ENCODE assay signal across 18 mouse cellular contexts in the genomic region with DNA sequence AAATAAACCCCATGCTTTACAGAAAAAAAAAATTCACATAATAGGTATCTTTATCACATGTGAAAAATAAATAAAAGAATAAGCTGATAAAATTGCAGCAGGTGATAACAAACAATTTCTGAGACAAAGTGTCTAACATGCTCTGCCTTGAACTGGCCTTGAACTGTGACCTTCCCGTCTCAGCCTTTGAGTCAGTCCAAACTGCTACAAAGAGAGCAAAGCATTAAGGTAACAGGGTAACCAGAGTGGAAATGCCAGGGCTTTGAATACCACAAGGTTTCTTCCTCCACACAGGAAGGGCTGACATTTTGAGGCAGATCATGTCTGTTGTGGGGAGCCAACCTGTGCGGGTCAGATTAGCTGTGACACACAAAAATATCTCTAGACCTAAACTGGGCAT. TPM values are rescaled to one million over a fixed set of nuclear protein-coding genes. Genes with fewer than 3 reads are reported as not detected.
DNase-seq lines count a peak whose midpoint lies in the region; ATAC-seq and TF ChIP-seq lines count a peak whose summit lies in the region.
"Had no signal": no experiment of that assay in that cellular context is flagged by ENCODE, and none has a peak within 500 bp of the region (broad histone marks: within the 10 kb centered on the region; RNA-seq: fewer than 3 reads in every experiment).

No protein-coding gene starts in this region.

- intact Hi-C loops in gastrocnemius, adult 2 months (cut with DNase I): loop anchor here (5.0 kb wide), 1 partner anchor 72 kb away; no protein-coding TSS in a partner anchor
- intact Hi-C loops in gastrocnemius, postnatal 36 days (cut with DNase I): no loop called here
- intact Hi-C loops in left cerebral cortex, postnatal 25 days (cut with DNase I): no loop called here

- H3K4me2 ChIP-seq in intestine, embryonic 16.5 days (ENCODE audit: low read depth, low read length): no peak overlapping the region

- no peak for TF ChIP-seq CTCF in gastrocnemius, adult 2 months (IDR thresholded peaks at IDR 0.05)
- no peak for TF ChIP-seq CTCF in liver, adult 2 months (IDR thresholded peaks at IDR 0.05; ENCODE audit: low read depth, low read length)

- peaks cover 5% of the 10 kb centered on the region for H3K4me1 ChIP-seq in liver, adult 2 months (ENCODE audit: control insufficient read depth, insufficient read depth, low read length)
- H3K4me1 ChIP-seq in intestine, embryonic 16.5 days (ENCODE audit: control insufficient read depth, insufficient read depth, low read length): peaks cover 29% of the 10 kb centered on the region

- no peak for ATAC-seq in intestine, embryonic 16.5 days
- ATAC-seq: forebrain, postnatal 0 days; hindbrain, embryonic 16.5 days; lung, postnatal 0 days had no signal

- H3K9ac ChIP-seq in liver, adult 2 months (ENCODE audit: low read depth, low read length): no peak overlapping the region
- 0 out of 2 replicates have a peak overlapping the region, but pooled peaks have one; percentile 3 for H3K9ac ChIP-seq in intestine, embryonic 16.5 days (ENCODE audit: low read depth, low read length)
- H3K9ac ChIP-seq: forebrain, postnatal 0 days had no signal

- H3K36me3 ChIP-seq in liver, adult 2 months (ENCODE audit: control insufficient read depth, insufficient read depth, low read length): no peaks in the 10 kb centered on the region
- peaks cover 22% of the 10 kb centered on the region for H3K36me3 ChIP-seq in intestine, embryonic 16.5 days (ENCODE audit: control insufficient read depth, insufficient read depth, low read length)

- H3K27ac ChIP-seq in gastrocnemius, adult 2 months: peak overlapping the region; percentile 94
- no peak overlapping the region for H3K27ac ChIP-seq in liver, adult 2 months (replicated peaks; ENCODE audit: insufficient read depth, low read depth, low read length)
- no peak overlapping the region for H3K27ac ChIP-seq in intestine, embryonic 16.5 days (ENCODE audit: low read length)

- TF ChIP-seq POLR2A in liver, adult 2 months (IDR thresholded peaks at IDR 0.05; ENCODE audit: extremely low read depth, insufficient read depth, low read length): no peak

- H3K79me2 ChIP-seq in liver, adult 2 months (ENCODE audit: control insufficient read depth, insufficient read depth, low read length): peaks cover 6% of the 10 kb centered on the region; the same call in 1 of the 2 replicates

- no peaks in the 10 kb centered on the region for H3K9me3 ChIP-seq in intestine, embryonic 16.5 days (ENCODE audit: control insufficient read depth, low read length)

- 39% methylated on average over 2 of the region's 2 CpGs for WGBS in liver, adult 2 months
- 70% methylated on average over 2 of the region's 2 CpGs for WGBS in intestine, embryonic 16.5 days

- DNase-seq in gastrocnemius, adult 2 months: peak; percentile 8
- DNase-seq in gastrocnemius, postnatal 36 days: no peak
- peak; percentile 32 for DNase-seq in liver, adult 2 months (ENCODE audit: extremely low read depth, low read depth, low spot score)
- DNase-seq in liver: no peak
- peak; percentile 26 for DNase-seq in CD4-positive helper T cell, adult 2 months (ENCODE audit: low read depth, low spot score)
- no peak for DNase-seq in cerebellum, adult 11 months
- DNase-seq in left cerebral cortex, postnatal 25 days (ENCODE audit: low spot score in 2 of 2): no peak
- DNase-seq: forebrain, postnatal 0 days; gastrocnemius, postnatal 10 days; kidney, adult 9 months had no signal

- peak overlapping the region; percentile 84 for H3K4me3 ChIP-seq in gastrocnemius, adult 2 months
- no peak overlapping the region for H3K4me3 ChIP-seq in liver, adult 2 months (ENCODE audit: insufficient read depth, low read depth, low read length)
- H3K4me3 ChIP-seq in intestine, embryonic 16.5 days (ENCODE audit: low read length): no peak overlapping the region

- no peaks in the 10 kb centered on the region for H3K27me3 ChIP-seq in liver, adult 2 months (ENCODE audit: control insufficient read depth, insufficient read depth, low read length)
- no peaks in the 10 kb centered on the region for H3K27me3 ChIP-seq in intestine, embryonic 16.5 days (replicated peaks; ENCODE audit: control insufficient read depth, insufficient read depth, low read length)

RNA-seq across cellular contexts. Expression of a gene that starts 1.9 kb away (rescaled TPM):
- total RNA-seq in gastrocnemius, adult 2 months (2021): 1 to 10 TPM; 7.2 to 9.3 TPM
- 1 to 10 TPM; 7.8 to 8.5 TPM for total RNA-seq in gastrocnemius, postnatal 36 days (2021)
- 2.6 and 4.9 TPM in 2 replicates for total RNA-seq in liver, adult 2 months (2014; rRNA removed)
- polyA plus RNA-seq in liver, adult 2 months (2012; rRNA removed): 7.7 and 9.4 TPM in 2 replicates
- polyA plus RNA-seq in intestine, embryonic 16.5 days (2015; fragmentation: Nextera tagmentation; extraction: Ambion mirVana): 23.6 and 26.8 TPM in 2 replicates
- 10 to 100 TPM; 11.1 to 13.0 TPM for total RNA-seq in left cerebral cortex, postnatal 25 days (2021)

RNA-seq across cellular contexts. Expression of a gene that starts 6.2 kb away (rescaled TPM):
- total RNA-seq in gastrocnemius, adult 2 months (2021): 1,000 to 10,000 TPM in 1 of 2 experiments, 100 to 1,000 TPM in 1; 819 to 1,877 TPM
- 1,000 to 10,000 TPM; 1,257 to 1,260 TPM for total RNA-seq in gastrocnemius, postnatal 36 days (2021)
- total RNA-seq in liver, adult 2 months (2014; rRNA removed): not detected in 2 replicates
- not detected in 2 replicates for polyA plus RNA-seq in liver, adult 2 months (2012; rRNA removed)
- 0.37 TPM in 1 of 2 replicates, not detected in the other for polyA plus RNA-seq in intestine, embryonic 16.5 days (2015; fragmentation: Nextera tagmentation; extraction: Ambion mirVana)
- total RNA-seq in left cerebral cortex, postnatal 25 days (2021): not detected
- total RNA-seq: adrenal gland, postnatal 4 days; megakaryocyte, adult 5-6 weeks; monocyte, adult 5-6 weeks had no signal
- polyA plus RNA-seq: heart, embryonic 16.5 days; spleen, adult 2 months had no signal

RNA-seq across cellular contexts. Expression of a gene that starts 8.7 kb away (rescaled TPM):
- 1,000 to 10,000 TPM; 1,971 to 4,216 TPM for total RNA-seq in gastrocnemius, adult 2 months (2021)
- total RNA-seq in gastrocnemius, postnatal 36 days (2021): 1,000 to 10,000 TPM; 2,677 to 2,859 TPM
- total RNA-seq in liver, adult 2 months (2014; rRNA removed): 1.8 and 2.0 TPM in 2 replicates
- polyA plus RNA-seq in liver, adult 2 months (2012; rRNA removed): 3.5 and 5.1 TPM in 2 replicates
- polyA plus RNA-seq in intestine, embryonic 16.5 days (2015; fragmentation: Nextera tagmentation; extraction: Ambion mirVana): 12.7 and 14.6 TPM in 2 replicates
- 1 to 10 TPM; 6.1 to 6.3 TPM for total RNA-seq in left cerebral cortex, postnatal 25 days (2021)

RNA-seq across cellular contexts. Expression of a gene that starts 12.8 kb away (rescaled TPM):
- 10 to 100 TPM in 1 of 2 experiments, 1 to 10 TPM in 1; 6.8 to 10.0 TPM for total RNA-seq in gastrocnemius, adult 2 months (2021)
- total RNA-seq in gastrocnemius, postnatal 36 days (2021): 1 to 10 TPM; 6.3 to 7.4 TPM
- 1.5 and 2.2 TPM in 2 replicates for total RNA-seq in liver, adult 2 months (2014; rRNA removed)
- 1.4 and 2.4 TPM in 2 replicates for polyA plus RNA-seq in liver, adult 2 months (2012; rRNA removed)
- 7.4 and 7.9 TPM in 2 replicates for polyA plus RNA-seq in intestine, embryonic 16.5 days (2015; fragmentation: Nextera tagmentation; extraction: Ambion mirVana)
- total RNA-seq in left cerebral cortex, postnatal 25 days (2021): 10 to 100 TPM; 16.0 to 16.9 TPM

RNA-seq across cellular contexts. Expression of a gene that starts 33.7 kb away (rescaled TPM):
- 10 to 100 TPM in 1 of 2 experiments, 1 to 10 TPM in 1; 9.7 to 12.0 TPM for total RNA-seq in gastrocnemius, adult 2 months (2021)
- 10 to 100 TPM; 10.8 to 12.2 TPM for total RNA-seq in gastrocnemius, postnatal 36 days (2021)
- 4.4 and 6.8 TPM in 2 replicates for total RNA-seq in liver, adult 2 months (2014; rRNA removed)
- 11.3 and 14.1 TPM in 2 replicates for polyA plus RNA-seq in liver, adult 2 months (2012; rRNA removed)
- 2.1 and 2.3 TPM in 2 replicates for polyA plus RNA-seq in intestine, embryonic 16.5 days (2015; fragmentation: Nextera tagmentation; extraction: Ambion mirVana)
- total RNA-seq in left cerebral cortex, postnatal 25 days (2021): 10 to 100 TPM; 32.1 to 32.7 TPM

Comparison
In these comparisons a context has a peak if more than half of its experiments do, and no peak if none do; other contexts are left out.
1. DNase-seq: peak in gastrocnemius, adult 2 months (single experiment), liver, adult 2 months (single experiment) and CD4-positive helper T cell, adult 2 months (single experiment); none in gastrocnemius, postnatal 36 days (0 of 2), liver (single experiment), cerebellum, adult 11 months (single experiment) and left cerebral cortex, postnatal 25 days (0 of 2).
2. RNA of a gene that starts 6.2 kb away (total RNA-seq): 819 to 1,877 TPM in gastrocnemius, adult 2 months and 1,257 to 1,260 TPM in gastrocnemius, postnatal 36 days; not detected in left cerebral cortex, postnatal 25 days and not detected in liver, adult 2 months; every median in the first group is over 100 times any median in the second.
3. RNA of a gene that starts 8.7 kb away (total RNA-seq): 1,971 to 4,216 TPM in gastrocnemius, adult 2 months and 2,677 to 2,859 TPM in gastrocnemius, postnatal 36 days; 6.1 to 6.3 TPM in left cerebral cortex, postnatal 25 days and 1.8 to 2.0 TPM in liver, adult 2 months; every median in the first group is over 100 times any median in the second.